Mouse (Mus musculus): ENCODE measurements around the gene Vmn2r10. TPM values are rescaled to one million over a fixed set of nuclear protein-coding genes. Genes with fewer than 3 reads are reported as not detected.
"Not testable (repeated sequence)": the region's sequence is repeated elsewhere in the genome, so short reads cannot be mapped to it uniquely, and the experiment has no call there.

The Vmn2r10 gene
- total RNA-seq (2021) = not detected

DNA sequence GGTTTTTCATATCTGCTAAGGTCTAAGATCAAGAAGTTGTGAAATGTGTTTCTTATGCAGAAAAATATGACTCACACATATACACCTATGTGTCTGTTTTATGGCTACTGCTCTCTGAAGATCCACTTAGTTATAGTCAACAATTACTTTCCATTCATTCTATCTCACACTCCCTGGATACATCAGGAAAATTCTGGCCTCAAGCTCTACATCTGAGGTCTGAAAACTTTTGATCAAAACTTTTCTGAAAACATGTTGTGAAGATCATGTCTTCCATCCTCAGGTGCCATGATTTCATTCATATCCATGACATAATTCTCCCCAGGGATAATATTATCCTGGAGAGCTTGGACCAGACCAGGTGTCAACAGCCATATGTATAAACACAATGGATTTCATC, at the start of gene Vmn2r10:
Gene Vmn2r10 (minus strand): TSS at position 101 of the 400 bp plus-strand sequence.
- intact Hi-C loops (cut with DNase I); DNase-seq (ENCODE audit: low spot score in 2 of 2): not testable (repeated sequence)

DNA sequence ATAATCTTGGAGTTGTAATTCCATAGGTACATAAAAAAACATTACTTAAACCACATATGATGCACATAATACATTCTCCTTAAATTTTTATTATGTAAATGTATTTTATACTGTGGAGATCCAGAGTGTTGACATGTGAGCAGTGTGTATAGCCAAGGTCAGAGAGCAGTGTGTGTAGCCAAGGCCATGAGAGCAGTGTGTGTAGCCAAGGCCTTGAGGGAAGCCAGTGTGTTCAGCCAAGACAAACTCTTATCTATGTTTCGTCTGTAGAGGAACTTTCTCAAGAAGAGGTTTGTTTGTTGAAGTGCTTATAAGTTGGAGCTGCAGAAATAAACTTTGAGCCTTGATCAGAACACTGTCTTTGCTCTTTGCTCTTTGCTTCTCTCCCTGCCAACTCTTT, 49.0 kb upstream of the Vmn2r10 start:
- intact Hi-C loops (cut with DNase I) = no loop called here
- DNase-seq (ENCODE audit: low spot score in 2 of 2) = no peak

DNA sequence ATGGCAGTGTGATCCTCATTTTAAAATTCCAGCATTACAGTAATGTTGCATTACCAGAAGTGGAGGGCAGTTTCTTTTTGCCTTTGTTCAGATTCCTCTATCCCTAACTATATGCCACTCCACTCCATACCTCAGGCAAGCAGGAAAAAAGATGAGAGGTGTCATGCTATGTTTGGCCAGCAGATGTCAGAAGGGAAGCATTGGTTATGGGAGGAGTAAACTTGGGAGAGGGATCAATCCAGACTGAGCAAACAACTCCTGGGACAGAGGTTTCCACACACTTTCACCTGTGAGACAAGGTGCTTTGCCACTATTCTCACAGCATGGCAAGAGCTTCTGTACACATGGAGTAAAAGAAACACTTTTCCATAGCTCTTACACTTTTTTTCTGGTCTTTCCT, 26.3 kb upstream of the Vmn2r10 start:
- intact Hi-C loops (cut with DNase I) = no loop called here
- DNase-seq (ENCODE audit: low spot score in 2 of 2) = no peak

DNA sequence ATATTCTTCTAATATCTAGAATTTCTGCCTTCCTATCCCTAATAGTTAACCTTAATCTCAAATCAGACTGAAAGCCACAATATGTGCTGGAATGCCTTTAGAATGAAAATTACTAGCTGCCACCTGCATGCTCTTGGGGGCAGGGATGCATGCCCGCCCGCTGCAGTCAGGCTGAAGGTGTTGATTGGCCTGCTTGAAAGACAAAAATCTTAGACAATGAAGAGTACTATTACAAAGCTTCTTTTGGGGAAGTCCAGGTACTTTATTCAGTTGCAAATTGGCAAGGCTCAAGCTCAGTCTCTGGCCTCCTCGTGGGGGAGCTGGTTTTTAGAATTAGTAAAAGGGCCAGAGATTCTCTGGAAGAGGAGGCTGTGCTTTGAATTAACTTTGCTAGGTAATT, 17.4 kb downstream of the Vmn2r10 start:
- intact Hi-C loops (cut with DNase I) = no loop called here
- DNase-seq (ENCODE audit: low spot score in 2 of 2) = no peak

Other genes starting within 250 kb of the Vmn2r10 start
- not detected for gene Rnf212, start 231.5 kb downstream of the Vmn2r10 start, total RNA-seq (2021)
- gene Tmed11, start 211.2 kb downstream of the Vmn2r10 start, total RNA-seq (2021) = not detected
- gene Vmn2r8, start 197.7 kb downstream of the Vmn2r10 start, total RNA-seq (2021) = not detected
- not detected for gene Vmn2r9, start 153.9 kb downstream of the Vmn2r10 start, total RNA-seq (2021)
- gene Vmn2r11, start 53.0 kb upstream of the Vmn2r10 start, total RNA-seq (2021) = not detected
- gene Vmn2r12, start 91.4 kb upstream of the Vmn2r10 start, total RNA-seq (2021) = under 1 TPM in 1 of 2 experiments, not detected in 1; 0.07 TPM
- not detected for gene Vmn2r13, start 185.7 kb upstream of the Vmn2r10 start, total RNA-seq (2021)
- gene Vmn2r14, start 218.2 kb upstream of the Vmn2r10 start, total RNA-seq (2021) = not detected

All from left cerebral cortex, postnatal 36 days (tissue).